Mouse (Mus musculus) kidney, adult 18-20 months (tissue): ENCODE measurements around the gene Ifrd1.
A peak's percentile ranks its signal among the peaks of the same experiment; 100 is the strongest.
"Not testable (repeated sequence)": the region's sequence is repeated elsewhere in the genome, so short reads cannot be mapped to it uniquely, and the experiment has no call there.

Experiments
- DNase-seq: peaks from one replicate; pipeline ENCODE4 v3.0.0; 2021

Ifrd1 gene

DNA sequence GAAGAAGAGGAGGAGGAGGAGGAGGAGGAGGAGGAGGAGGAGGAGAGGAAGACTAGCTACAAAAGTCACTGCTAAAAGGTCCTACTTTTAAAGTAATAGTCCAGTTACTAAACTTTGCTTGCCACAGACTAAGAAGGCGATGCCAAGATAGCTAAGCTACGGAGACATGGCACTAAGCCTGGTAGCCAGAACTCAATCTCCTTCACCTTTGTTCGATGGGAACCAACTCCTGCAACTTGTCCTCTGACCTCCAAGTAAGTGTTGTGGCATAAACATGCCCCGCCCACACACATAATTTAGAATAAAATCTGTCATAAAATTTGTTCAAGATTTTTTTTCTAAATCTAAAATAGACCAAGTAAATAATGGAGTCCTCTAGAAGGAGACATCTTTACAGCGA is 50.3 kb downstream of the Ifrd1 start:
- DNase-seq = no peak

DNA sequence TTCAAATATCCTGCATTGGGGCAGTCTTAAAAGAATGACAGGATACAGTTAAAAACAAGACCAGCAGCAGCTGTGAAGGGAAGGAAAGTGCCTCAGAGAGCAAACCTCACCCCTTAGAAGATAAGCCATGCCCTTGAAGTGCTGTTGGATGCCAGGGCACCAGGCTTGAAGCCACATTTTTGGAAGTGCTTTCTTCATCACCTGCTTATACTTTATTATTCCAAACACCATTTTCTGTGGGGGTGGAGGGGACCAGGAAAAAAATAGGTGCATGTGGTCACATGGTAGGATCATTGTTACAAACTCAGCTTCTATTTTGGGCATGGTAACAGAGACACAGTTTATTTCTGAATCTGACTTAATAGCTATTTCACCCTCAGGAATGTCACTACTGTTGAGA is 50.8 kb downstream of the Ifrd1 start:
- no peak for DNase-seq

DNA sequence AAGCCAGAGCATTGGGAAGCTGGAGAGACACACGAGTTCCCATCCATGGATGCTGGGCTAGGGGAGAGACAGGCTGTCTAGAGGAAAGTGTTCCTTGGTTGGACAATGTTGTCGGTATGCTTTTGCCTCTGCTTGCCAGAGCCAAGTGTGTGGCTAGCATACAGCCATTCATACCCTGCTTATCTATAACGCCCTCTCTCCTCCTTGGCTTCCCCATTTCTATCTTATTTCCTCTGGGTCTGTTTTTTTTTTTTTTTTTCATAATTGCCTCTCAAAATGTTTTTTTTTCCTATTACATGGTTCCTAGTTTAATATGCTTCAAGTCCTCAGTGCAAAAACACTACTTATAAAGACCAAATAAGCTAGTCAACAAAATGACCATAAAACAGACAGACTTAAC is 62.8 kb downstream of the Ifrd1 start:
- DNase-seq = no peak

DNA sequence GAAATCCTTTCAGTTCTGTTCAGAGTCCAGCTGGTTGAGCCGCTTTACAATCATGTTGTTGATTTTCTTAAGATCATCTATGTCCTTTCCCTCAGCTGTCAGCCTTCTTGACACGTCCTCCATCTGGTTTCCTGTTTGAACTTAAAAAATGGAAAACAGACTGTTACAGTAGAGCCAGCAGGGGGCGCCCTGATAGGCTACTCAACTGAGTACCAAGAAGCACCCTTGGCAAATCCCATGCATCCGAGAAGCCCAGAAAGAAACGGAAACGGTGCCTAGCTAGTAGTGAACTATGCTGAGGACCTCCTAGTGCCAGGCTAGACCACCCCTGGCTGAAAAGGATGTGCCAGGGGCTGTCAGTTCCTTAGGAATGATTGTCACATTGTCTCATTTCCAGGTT is 71.2 kb downstream of the Ifrd1 start:
- DNase-seq = peak; percentile 27

GRCm38 (mm10) chr12:40176158-40176557 is 72.1 kb downstream of the Ifrd1 start:
- DNase-seq = no peak

DNA sequence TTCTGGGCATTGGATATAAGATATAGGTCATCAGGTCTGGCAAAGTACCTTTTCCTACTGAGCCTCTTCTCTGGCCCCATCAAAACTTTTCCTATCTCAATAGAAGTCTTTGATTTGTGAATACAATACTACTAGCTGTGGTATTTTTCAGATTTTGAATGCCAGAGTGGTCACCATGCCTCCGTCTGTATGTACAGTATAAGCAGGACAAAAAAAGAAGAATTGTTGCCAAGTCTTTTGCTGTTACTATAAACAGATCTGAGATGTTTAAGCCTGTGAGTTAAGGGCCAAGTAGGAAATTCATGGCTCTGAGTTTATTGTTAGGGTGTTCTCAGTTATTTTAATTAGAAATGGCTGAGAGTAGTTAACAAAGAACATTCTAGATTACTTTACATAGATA is 73.1 kb downstream of the Ifrd1 start:
- DNase-seq = not testable (repeated sequence)

DNA sequence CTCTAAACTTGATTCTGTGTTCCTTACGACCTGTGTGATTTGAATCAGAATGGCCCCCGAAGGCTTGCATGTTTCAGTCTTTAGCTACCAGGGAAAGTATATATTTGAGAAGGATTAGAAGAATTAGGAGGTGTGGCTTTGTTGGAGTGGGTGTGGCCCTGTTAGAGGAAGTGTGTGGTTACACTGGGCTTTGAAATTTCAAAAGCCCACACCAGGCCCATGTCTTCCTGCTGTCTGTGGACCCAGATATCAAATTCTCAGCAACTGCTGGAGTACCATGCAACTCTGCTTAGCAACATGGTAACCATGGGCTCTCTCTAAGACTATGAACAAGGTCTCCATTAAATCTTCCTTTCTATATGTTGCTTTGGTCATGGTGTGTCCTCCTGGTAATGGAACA is 76.7 kb downstream of the Ifrd1 start:
- no peak for DNase-seq

GRCm38 (mm10) chr12:40169675-40170074 is 78.6 kb downstream of the Ifrd1 start:
- DNase-seq = no peak

GRCm38 (mm10) chr12:40164621-40165020 is 83.7 kb downstream of the Ifrd1 start:
- peak; percentile 6 for DNase-seq

DNA sequence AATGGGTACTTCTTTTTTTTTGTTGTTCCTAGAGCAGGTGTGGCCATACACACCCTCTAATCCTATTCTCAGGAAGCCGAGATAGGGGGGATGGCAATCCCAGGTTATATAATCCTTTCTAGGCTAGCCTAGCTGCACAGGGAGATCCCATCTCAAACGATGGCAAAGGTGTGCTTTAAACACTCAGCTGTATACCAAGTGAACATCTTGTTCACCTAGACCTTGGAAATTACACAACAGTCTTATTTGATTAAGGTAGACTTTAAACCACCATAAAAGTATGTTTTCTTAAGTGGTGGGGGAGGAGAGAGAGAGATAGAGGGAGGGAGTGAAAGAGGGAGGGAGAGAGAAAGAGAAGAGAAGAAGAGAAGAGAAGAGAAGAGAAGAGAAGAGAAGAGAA is 87.5 kb downstream of the Ifrd1 start:
- DNase-seq = no peak

DNA sequence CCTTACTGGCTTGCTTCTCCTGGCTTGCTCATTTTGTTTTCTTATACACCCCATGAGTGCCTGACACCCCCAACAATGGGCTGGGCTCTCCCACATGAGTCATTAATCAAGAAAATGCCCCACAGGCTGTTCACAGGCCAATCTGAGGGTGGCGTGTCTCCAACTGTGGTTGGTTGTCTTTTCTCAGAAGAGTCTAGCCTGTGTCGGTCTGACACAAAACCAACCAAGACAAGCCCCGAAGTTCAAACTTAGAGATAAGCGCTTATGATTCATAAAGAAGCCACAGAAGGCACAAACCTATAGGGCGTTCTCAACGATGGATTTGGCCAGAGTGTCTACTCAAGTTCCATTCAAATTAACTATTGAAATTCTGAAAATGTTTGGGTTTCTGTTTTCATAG is 94.1 kb downstream of the Ifrd1 start:
- no peak for DNase-seq

- DNase-seq = no peak
Measured at GRCm38 (mm10) chr12:40152353-40153069, 95.8 kb downstream of the Ifrd1 start.
